Mouse (Mus musculus): Measurements from ENCODE around the gene Exosc5. TPM values are rescaled to one million over a fixed set of nuclear protein-coding genes. Genes with fewer than 3 reads are reported as not detected.

The Exosc5 gene
- polyA plus RNA-seq, 1 experiment from 2014 or later: 35.2 TPM

Other genes starting within 250 kb of the Exosc5 start
- 0.48 and 1.0 TPM in 2 replicates for gene Cxcl17, start 246.3 kb upstream of the Exosc5 start, polyA plus RNA-seq (2015; fragmentation: Nextera tagmentation; extraction: Ambion mirVana)
- gene Ceacam1, start 181.6 kb upstream of the Exosc5 start, polyA plus RNA-seq (2015; fragmentation: Nextera tagmentation; extraction: Ambion mirVana): 0.42 and 0.87 TPM in 2 replicates
- 0.32 TPM in 1 of 2 replicates, not detected in the other for gene Ceacam2, start 119.3 kb upstream of the Exosc5 start, polyA plus RNA-seq (2015; fragmentation: Nextera tagmentation; extraction: Ambion mirVana)
- not detected in 2 replicates for gene Erich4, start 43.3 kb upstream of the Exosc5 start, polyA plus RNA-seq (2015; fragmentation: Nextera tagmentation; extraction: Ambion mirVana)
- 44.5 and 48.7 TPM in 2 replicates for gene Dmac2, start 39.8 kb upstream of the Exosc5 start, polyA plus RNA-seq (2015; fragmentation: Nextera tagmentation; extraction: Ambion mirVana)
- gene B3gnt8, start 32.5 kb upstream of the Exosc5 start, polyA plus RNA-seq (2015; fragmentation: Nextera tagmentation; extraction: Ambion mirVana): 0.64 and 0.73 TPM in 2 replicates
- gene Bckdha, start 183 bp upstream of the Exosc5 start, polyA plus RNA-seq (2015; fragmentation: Nextera tagmentation; extraction: Ambion mirVana): 38.2 and 41.4 TPM in 2 replicates
- 61.6 and 90.5 TPM in 2 replicates for gene Tmem91, start 16.0 kb downstream of the Exosc5 start, polyA plus RNA-seq (2015; fragmentation: Nextera tagmentation; extraction: Ambion mirVana)
- 40.0 and 49.8 TPM in 2 replicates for gene B9d2, start 21.6 kb downstream of the Exosc5 start, polyA plus RNA-seq (2015; fragmentation: Nextera tagmentation; extraction: Ambion mirVana)
- gene Tgfb1, start 27.8 kb downstream of the Exosc5 start, polyA plus RNA-seq (2015; fragmentation: Nextera tagmentation; extraction: Ambion mirVana): 0.21 and 0.78 TPM in 2 replicates
- gene Ccdc97, start 59.9 kb downstream of the Exosc5 start, polyA plus RNA-seq (2015; fragmentation: Nextera tagmentation; extraction: Ambion mirVana): 32.1 and 36.8 TPM in 2 replicates
- gene Hnrnpul1, start 95.6 kb downstream of the Exosc5 start, polyA plus RNA-seq (2015; fragmentation: Nextera tagmentation; extraction: Ambion mirVana): 38.3 and 41.1 TPM in 2 replicates
- 14.9 and 17.1 TPM in 2 replicates for gene Axl, start 129.5 kb downstream of the Exosc5 start, polyA plus RNA-seq (2015; fragmentation: Nextera tagmentation; extraction: Ambion mirVana)
- gene Cyp2s1, start 157.7 kb downstream of the Exosc5 start, polyA plus RNA-seq (2015; fragmentation: Nextera tagmentation; extraction: Ambion mirVana): 2.8 and 3.2 TPM in 2 replicates
- gene Cyp2b10, start 238.5 kb downstream of the Exosc5 start, polyA plus RNA-seq (2015; fragmentation: Nextera tagmentation; extraction: Ambion mirVana): not detected in 2 replicates

Data from midbrain, embryonic 16.5 days (tissue).